ENCODE assay signal across 10 mouse cellular contexts in the genomic region with DNA sequence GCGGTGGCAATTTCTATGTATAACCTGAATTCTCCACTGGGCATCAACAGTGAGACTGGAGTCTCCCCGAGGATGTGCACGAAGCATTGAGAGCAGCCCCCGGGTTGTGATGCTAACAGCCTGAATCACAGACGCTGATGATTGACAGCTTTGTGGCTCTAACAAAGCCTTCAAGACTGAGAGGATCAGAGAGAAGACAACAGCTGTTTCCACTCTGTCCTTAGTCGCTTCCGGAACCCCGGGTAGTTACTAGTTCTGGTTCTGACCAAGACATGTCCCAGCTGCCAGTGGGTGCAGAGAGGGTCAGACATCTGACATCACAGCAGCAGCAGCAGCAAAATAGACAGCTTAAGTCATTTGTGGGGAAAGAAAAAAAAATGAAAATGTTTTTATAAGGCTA.
DNase-seq lines count a peak whose midpoint lies in the region; ATAC-seq and TF ChIP-seq lines count a peak whose summit lies in the region.
"Had no signal": no experiment of that assay in that cellular context is flagged by ENCODE, and none has a peak within 500 bp of the region (broad histone marks: within the 10 kb centered on the region; RNA-seq: fewer than 3 reads in every experiment).

No protein-coding gene starts in this region.

- WGBS in embryonic facial prominence, embryonic 12.5 days, result 37% methylated on average over 8 of the region's 8 CpGs
- 54% methylated on average over 8 of the region's 8 CpGs for whole genome bisulfite sequencing in intestine, embryonic 16.5 days
- 27% methylated on average over 8 of the region's 8 CpGs for WGBS in lung, embryonic 14.5 days

- peak overlapping the region; percentile 76 for H3K27ac ChIP-seq in embryonic facial prominence, embryonic 12.5 days
- H3K27ac ChIP-seq in intestine, embryonic 16.5 days (ENCODE audit: low read length), result peak overlapping the region; percentile 37; the same call in 1 of the 2 replicates
- H3K27ac ChIP-seq in lung, embryonic 14.5 days (ENCODE audit: low read depth), result peak overlapping the region; percentile 93

- H3K36me3 ChIP-seq in embryonic facial prominence, embryonic 12.5 days, result no peaks in the 10 kb centered on the region
- H3K36me3 ChIP-seq in intestine, embryonic 16.5 days (ENCODE audit: control insufficient read depth, insufficient read depth, low read length), result no peaks in the 10 kb centered on the region
- no peaks in the 10 kb centered on the region for H3K36me3 ChIP-seq in lung, embryonic 14.5 days (ENCODE audit: insufficient read depth)

- H3K4me2 ChIP-seq in embryonic facial prominence, embryonic 12.5 days (replicated peaks), result no peak overlapping the region
- no peak overlapping the region for H3K4me2 ChIP-seq in intestine, embryonic 16.5 days (ENCODE audit: low read depth, low read length)
- no peak overlapping the region for H3K4me2 ChIP-seq in lung, embryonic 14.5 days

- no peak for ATAC-seq in embryonic facial prominence, embryonic 12.5 days (ENCODE audit: insufficient number of reproducible peaks, insufficient read depth, low FRiP score, low TSS enrichment)
- ATAC-seq in intestine, embryonic 16.5 days, result peak; percentile 76
- peak; percentile 97 for ATAC-seq in lung, embryonic 14.5 days (ENCODE audit: insufficient read depth)

- H3K4me1 ChIP-seq in embryonic facial prominence, embryonic 12.5 days, result peaks cover 19% of the 10 kb centered on the region
- H3K4me1 ChIP-seq in intestine, embryonic 16.5 days (ENCODE audit: control insufficient read depth, insufficient read depth, low read length), result no peaks in the 10 kb centered on the region
- H3K4me1 ChIP-seq in lung, embryonic 14.5 days (ENCODE audit: insufficient read depth), result peaks cover 11% of the 10 kb centered on the region; the same call in 1 of the 2 replicates

- DNase-seq in adrenal gland, adult (ENCODE audit: inconsistent age in 2 of 2, low spot score in 1 of 2), result peak; percentile 14 to 27
- DNase-seq in adrenal gland, postnatal 14 days, result no peak
- DNase-seq in lung, embryonic 14.5 days, result peak; percentile 97
- DNase-seq in layer of hippocampus, adult 9-11 months, result no peak
- no peak for DNase-seq in gastrocnemius, postnatal 10 days
- no peak for DNase-seq in gastrocnemius, postnatal 36 days
- DNase-seq: cerebellum, adult 9-10 months; right cerebral cortex, postnatal 25 days had no signal

- no peak for TF ChIP-seq CTCF in lung, embryonic 14.5 days (IDR thresholded peaks at IDR 0.05; ENCODE audit: low read depth)

- no peak overlapping the region for H3K9ac ChIP-seq in embryonic facial prominence, embryonic 12.5 days
- H3K9ac ChIP-seq in intestine, embryonic 16.5 days (ENCODE audit: low read depth, low read length), result no peak overlapping the region
- no peak overlapping the region for H3K9ac ChIP-seq in lung, embryonic 14.5 days

- intact Hi-C loops in gastrocnemius, postnatal 36 days (cut with DNase I), result no loop called here

- no peaks in the 10 kb centered on the region for H3K27me3 ChIP-seq in embryonic facial prominence, embryonic 12.5 days
- H3K27me3 ChIP-seq in intestine, embryonic 16.5 days (replicated peaks; ENCODE audit: control insufficient read depth, insufficient read depth, low read length), result no peaks in the 10 kb centered on the region
- no peaks in the 10 kb centered on the region for H3K27me3 ChIP-seq in lung, embryonic 14.5 days (ENCODE audit: insufficient read depth, low read length)

- H3K4me3 ChIP-seq in embryonic facial prominence, embryonic 12.5 days, result no peak overlapping the region
- H3K4me3 ChIP-seq in intestine, embryonic 16.5 days (ENCODE audit: low read length), result no peak overlapping the region
- no peak overlapping the region for H3K4me3 ChIP-seq in lung, embryonic 14.5 days (ENCODE audit: low read depth, low read length)

- 0 out of 2 replicates have a peak, but pooled peaks cover 4% of the 10 kb centered on the region for H3K9me3 ChIP-seq in embryonic facial prominence, embryonic 12.5 days
- H3K9me3 ChIP-seq in intestine, embryonic 16.5 days (ENCODE audit: control insufficient read depth, low read length), result no peaks in the 10 kb centered on the region
- H3K9me3 ChIP-seq in lung, embryonic 14.5 days (ENCODE audit: low read depth, low read length), result peaks cover 5% of the 10 kb centered on the region; the same call in 1 of the 2 replicates

Comparison
In these comparisons a context has a peak if more than half of its experiments do, and no peak if none do; other contexts are left out.
1. DNase-seq: peak in adrenal gland, adult (2 of 2) and lung, embryonic 14.5 days (single experiment); none in adrenal gland, postnatal 14 days (single experiment), layer of hippocampus, adult 9-11 months (single experiment), gastrocnemius, postnatal 10 days (single experiment) and gastrocnemius, postnatal 36 days (0 of 2).
2. H3K27ac ChIP-seq: peak in every context shown above with its lines; median percentile 93 in lung, embryonic 14.5 days; 76 in embryonic facial prominence, embryonic 12.5 days; 37 in intestine, embryonic 16.5 days.